Mouse (Mus musculus) thymus, postnatal 0 days (tissue): ENCODE measurements at regions not wholly inside any gene's neighbourhood (a gene's known extent, or its start where the extent isn't known, plus 50 kb on each side); places are given as distances from the start of the nearest gene placed in this dataset.

Experiments used
- DNase-seq: peaks from one replicate; pipeline ENCODE4 v3.0.0-alpha.2; 2015; ENCODE audit warnings: low spot score

GRCm38 (mm10) chr8:78147170-78147569, 65.9 kb upstream of the Ttc29 start:
- no peak for DNase-seq

- DNase-seq, result no peak
These were observed 65.1 kb upstream of the Ttc29 start for GRCm38 (mm10) chr8:78148006-78148405.

GRCm38 (mm10) chr8:78154873-78155272, 58.2 kb upstream of the Ttc29 start:
- no peak for DNase-seq

- DNase-seq, result no peak
These were observed 51.1 kb upstream of the Ttc29 start for GRCm38 (mm10) chr8:78162046-78162445.

- no peak for DNase-seq
These were observed 50.2 kb upstream of the Ttc29 start for GRCm38 (mm10) chr8:78162763-78163508.
